Mouse (Mus musculus) granulocyte monocyte progenitor cell, adult 5-6 weeks (primary cell): ENCODE data around the gene Ttll1. TPM values are rescaled to one million over a fixed set of nuclear protein-coding genes. Genes with fewer than 3 reads are reported as not detected.
"Not testable (repeated sequence)": the region's sequence is repeated elsewhere in the genome, so short reads cannot be mapped to it uniquely, and the experiment has no call there.

Source experiments
- ATAC-seq: replicated peaks from 2 replicates; pipeline ENCODE4 v1.8.0; 2016; ENCODE audit warnings: mild to moderate bottlenecking, moderate TSS enrichment, inconsistent platforms; ENCODE audit not compliant: poor library complexity, severe bottlenecking
- total RNA-seq, 2 experiments: library from RNA; stranded (forward) in 1 of 2; stranded (reverse) in 1 of 2; fragments of 200-712, 200-1000 nt in 1 of 2; fragments of >200 nt in 1 of 2; fragmentation: Nextera tagmentation in 1 of 2; gene quantifications; 2 replicates each; pipeline ENCODE4 v1.2.3; 2014 to 2017

Gene Ttll1
- total RNA-seq, 2 experiments from 2014 or later: 4.6 to 9.0 TPM

- ATAC-seq: 0 out of 2 replicates have a peak, but pooled peaks have one; percentile 14
These were observed 47.2 kb downstream of the Ttll1 start for GRCm38 (mm10) chr15:83463369-83464082.

- not testable (repeated sequence) for ATAC-seq
These were observed 48.3 kb downstream of the Ttll1 start for GRCm38 (mm10) chr15:83462349-83462748.

GRCm38 (mm10) chr15:83460891-83461290 is 49.8 kb downstream of the Ttll1 start:
- no peak for ATAC-seq

DNA sequence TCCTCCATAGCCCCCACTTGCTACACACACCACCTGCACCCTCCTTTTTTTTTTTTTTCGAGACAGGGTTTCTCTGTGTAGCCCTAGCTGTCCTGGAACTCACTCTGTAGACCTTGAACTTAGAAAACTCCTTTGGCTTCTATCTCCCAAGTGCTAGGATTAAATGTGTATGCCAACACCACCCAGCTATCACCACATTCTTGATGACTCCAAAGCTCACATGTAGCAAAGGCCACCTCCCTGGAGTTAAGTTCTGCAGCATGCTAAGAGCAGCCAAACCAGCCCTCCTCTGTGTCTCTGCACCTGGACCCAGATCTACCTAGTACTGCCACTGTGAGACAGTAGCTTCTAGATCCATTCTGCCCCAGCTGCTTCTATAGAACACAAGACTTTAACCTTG is 53.2 kb downstream of the Ttll1 start:
- no peak for ATAC-seq

DNA sequence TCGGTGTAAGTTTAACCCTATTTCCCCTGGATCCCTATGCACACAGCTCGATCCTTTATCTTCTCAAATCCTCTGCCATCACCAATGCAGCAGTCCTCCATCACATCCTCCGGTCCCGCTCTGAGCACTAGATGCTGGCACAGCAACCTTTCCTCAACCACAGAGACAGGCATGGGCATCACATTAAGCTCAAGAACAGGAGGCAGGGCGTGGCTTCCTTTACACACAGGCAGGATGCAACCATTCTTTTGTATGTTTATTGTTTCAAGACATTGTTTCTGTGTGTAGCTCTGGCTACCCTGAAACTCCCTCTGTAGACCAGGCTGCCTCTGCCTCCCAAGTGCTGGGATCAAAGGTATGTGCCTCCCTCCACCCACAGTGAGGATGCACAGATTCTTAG is 55.1 kb downstream of the Ttll1 start:
- ATAC-seq: no peak

- ATAC-seq: no peak
These were observed 55.7 kb downstream of the Ttll1 start for GRCm38 (mm10) chr15:83455034-83455433.

DNA sequence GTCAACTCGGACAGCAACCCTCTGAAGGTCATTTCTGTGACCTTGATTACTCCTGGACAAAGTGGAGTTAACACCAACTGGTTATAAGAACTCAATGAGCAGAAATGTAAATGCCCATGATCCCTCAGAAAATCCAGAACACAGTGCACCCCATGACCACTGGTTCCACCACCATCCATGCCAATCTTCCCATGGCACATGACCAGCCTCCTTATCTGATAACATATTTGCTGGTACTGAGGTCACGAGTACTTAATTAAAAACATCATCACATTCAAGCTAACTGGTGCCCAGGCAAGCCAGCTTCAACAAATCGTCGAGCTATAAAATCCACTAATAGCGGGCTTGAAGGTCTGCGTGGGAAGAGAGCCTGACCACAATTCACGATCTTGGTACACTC is 56.3 kb downstream of the Ttll1 start:
- no peak for ATAC-seq

DNA sequence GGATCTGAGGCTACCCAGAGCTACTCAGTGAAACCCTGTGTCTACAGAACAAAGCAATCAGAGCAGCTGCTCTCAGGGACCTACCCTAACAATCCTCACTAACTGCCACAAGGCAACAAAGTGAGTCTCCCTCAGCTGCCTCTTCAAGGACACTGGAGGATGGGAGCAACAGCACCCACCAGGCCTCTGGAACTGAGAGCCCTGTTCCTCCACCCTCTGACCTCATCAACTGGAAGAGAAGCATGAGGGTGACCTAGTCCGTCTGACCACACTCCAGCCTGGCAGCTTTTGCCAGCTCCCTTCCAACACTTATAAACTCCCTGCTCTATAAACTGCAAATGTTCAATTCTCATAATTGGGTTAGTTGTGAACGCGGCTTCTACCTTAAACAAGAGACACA is 56.8 kb downstream of the Ttll1 start:
- ATAC-seq: no peak

DNA sequence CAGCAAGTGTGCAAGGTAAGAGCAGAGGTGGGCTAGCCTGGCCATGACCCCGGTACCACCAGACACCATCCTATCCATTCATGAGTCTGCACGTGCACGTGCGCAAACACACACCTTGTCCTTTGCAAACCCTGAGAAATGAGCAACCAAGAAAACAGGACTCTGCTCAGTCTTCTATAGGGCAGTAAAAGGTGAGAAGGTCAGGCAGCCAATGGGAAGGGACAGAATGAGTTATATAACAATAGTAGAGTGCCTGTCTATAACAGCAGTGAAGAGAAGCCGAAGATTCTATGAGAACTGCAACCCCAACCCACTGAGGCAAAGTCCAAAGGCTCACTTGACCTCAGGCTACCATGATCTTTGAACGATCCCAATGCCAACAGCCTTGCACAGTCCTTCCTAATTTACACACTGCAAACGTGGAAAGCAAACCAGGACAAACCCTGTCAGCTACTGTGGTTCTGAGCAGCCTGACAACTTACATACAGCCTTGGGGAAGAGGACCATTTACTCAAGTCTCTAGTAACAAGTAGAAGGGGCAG is 58.4 kb downstream of the Ttll1 start:
- ATAC-seq: no peak

DNA sequence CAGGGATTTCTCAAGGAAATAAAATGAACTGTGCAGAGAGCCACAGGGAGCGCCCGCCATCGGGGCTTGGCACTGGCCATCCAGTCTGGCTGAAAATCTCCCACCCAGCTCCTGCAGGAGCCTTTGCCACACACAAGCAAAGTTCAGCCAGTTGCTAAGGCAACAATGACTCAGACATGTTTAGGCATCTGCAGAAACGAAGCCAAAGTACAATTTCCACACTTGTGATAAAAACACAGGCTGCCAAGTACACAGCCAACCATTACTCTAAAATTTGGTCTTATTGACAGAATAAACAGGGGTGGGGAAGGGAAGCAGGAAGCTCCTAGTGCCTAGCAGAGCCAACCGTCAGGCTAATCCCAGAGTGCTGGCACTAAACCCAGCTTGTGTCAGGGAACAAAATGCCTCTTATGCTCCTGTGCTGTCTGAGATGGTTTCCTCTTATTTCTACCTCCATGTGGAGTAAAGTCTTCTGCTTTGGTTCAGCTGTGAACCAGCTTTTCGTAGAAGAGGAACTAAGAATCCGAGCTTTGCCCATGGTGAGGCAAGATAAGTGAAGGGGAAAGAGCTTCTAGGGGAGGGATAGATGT is 59.0 kb downstream of the Ttll1 start:
- peak; percentile 65 for ATAC-seq

- ATAC-seq: no peak
These were observed 60.7 kb downstream of the Ttll1 start for GRCm38 (mm10) chr15:83450007-83450406.

- no peak for ATAC-seq
These were observed 62.0 kb downstream of the Ttll1 start for GRCm38 (mm10) chr15:83448646-83449045.

DNA sequence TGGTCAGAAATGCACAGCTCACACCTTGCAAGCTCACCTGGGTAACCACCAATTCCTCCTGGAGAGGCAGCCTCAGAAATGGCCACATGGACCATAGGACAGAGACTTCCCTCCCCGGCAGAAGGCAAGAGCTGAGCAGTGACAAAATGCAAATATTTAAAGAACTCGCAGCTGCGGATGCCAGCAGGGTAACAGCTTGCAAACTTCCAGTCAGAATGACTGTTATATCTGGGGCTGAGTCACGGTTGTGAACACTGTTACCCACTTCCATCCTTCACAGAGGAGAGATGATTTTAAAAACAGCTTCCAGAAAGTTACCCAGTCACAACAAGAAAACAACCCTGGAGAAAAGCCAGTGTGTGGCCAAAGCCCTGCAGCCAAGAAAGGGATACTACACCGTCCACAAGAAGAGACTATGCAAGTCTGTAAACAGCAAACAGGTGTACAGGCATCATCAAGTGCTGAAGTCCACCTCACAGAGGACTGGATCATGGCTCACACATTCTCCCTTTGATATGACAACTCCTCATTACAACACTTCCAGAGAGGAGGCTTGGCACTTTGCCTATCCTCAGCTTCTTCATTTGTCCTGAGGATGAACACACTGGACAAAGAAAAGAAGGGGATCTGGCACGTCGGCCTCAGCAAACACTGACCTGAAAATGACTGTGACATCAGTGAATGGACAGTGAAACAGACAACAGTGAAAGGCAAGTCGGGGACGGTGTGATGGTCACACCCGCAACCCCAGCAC is 62.7 kb downstream of the Ttll1 start:
- peak; percentile 25; the same call in 1 of the 2 replicates for ATAC-seq

DNA sequence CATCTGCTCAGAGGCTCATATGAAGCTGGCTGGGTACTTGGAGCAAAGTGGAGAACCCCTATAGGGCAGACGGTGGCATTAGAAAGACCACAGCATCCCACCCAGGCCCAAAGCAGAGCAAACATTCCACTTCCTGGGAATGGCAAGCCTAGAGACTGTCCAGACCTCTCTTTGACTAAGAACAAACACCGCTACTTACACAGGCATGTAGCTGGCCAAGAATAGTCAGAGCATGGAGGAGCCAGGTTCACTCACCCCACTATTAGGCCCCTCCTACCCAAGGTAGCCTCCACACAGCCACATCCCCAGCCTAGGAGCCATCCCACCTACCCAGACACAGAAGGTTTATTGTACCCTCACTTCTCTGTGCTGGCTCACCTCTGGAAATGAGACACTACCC is 64.8 kb downstream of the Ttll1 start:
- no peak for ATAC-seq

GRCm38 (mm10) chr15:83445383-83445782 is 65.3 kb downstream of the Ttll1 start:
- ATAC-seq: no peak

GRCm38 (mm10) chr15:83444425-83444824 is 66.3 kb downstream of the Ttll1 start:
- no peak for ATAC-seq

GRCm38 (mm10) chr15:83442495-83443037 is 68.1 kb downstream of the Ttll1 start:
- peak; percentile 88 for ATAC-seq

DNA sequence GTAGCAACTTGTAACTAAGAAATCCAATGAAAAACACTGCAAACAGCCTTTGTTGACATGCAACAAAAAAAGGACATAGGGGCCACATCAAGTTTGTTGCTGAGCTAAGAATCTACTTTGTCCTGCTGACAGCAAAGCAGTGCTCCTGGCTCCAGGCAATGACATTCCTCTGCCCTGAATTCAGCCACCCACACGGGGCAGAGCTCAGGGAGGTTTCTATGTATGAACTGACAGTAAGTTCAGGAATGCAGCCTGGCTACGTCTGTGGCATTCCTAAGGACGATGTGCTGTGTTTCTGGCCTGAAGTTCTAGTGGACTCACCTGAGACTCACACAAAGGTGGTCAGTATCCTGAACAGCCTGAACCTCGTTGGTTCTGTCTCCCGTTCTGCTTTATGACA is 70.0 kb downstream of the Ttll1 start:
- ATAC-seq: no peak

DNA sequence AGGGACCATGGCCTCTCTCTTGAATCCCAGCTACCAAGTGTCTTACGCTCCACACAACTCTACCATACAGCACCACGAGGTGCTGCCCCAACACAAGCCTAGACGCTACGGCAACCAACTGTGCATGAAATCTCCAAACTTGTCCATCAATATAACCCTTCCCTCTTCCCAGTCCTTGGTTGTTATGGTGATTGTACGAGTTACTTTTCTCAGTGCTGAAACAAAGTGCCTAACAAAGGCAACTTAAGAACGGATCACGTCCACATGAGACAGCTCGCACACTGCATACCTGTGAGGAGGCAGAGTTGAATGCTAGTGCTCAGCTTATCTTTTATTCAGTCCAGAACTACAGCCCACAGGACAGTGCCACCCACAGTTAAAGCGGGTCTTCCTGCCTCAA is 74.2 kb downstream of the Ttll1 start:
- ATAC-seq: no peak

DNA sequence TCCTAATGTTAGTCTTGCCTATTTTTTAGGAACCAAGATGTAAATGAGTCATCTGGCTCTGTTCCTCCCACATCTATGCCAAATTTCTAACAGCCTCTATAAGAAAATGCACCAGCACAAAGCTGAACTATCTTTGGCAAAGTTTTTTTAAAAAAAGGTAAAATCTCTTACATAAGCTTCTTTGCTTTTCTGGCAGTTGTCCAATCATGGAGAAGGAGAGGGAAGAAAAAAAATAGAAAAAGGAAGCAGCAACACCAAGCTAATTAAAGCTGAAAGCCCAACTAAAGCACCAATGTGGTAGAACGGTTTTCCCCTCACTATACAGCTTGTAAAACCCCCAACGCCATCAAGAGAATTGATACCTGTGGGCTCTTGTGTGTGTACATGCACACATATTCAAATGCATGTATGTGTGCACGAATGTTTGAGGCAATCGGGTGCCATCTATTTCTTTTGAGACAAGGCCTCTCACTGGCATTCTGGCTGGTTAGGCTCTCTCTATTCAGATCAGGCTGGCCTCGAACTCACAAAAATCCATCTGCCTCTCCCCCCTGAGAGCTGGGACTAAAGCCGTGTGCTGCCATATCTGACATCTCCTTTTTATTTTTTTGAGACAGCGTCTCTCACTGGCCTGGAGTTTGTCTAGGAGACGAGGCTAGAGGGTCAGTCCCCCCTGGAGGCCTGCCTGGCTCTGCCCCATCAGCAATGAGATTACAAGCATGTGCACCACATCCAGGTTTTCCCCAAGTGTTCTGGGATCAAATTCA is 75.2 kb downstream of the Ttll1 start:
- 0 out of 2 replicates have a peak, but pooled peaks have one; percentile 23 for ATAC-seq
